Mouse (Mus musculus) embryo, embryonic 10.5 days (tissue): Measurements from ENCODE around the gene Spata31d1b.

Experiments
- DNase-seq: peaks from one replicate; pipeline ENCODE4 v3.0.0-alpha.2; 2015; ENCODE audit warnings: low spot score

The Spata31d1b gene

DNA sequence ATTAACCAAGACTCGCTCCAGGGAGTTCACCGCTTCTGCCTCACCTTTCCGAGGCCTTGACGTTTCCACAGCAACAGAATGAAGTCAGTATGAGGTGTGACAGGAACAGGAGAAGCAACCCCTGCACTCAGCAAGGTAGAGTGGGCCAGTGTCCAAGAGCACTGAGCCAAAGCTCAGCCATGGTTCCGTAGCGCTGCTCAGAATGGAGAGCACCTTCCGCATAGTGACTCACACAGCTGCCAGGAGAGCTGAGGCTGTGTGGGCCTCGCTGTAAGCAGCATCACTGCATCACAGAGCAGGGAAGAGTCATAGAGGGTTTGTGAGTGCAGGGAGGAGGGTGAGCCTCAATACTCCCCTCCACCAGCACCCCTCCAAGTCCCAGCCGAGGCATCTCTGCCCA, 34.6 kb downstream of the Spata31d1b start, which contains the start of gene 1700014D04Rik:
TSS of gene 1700014D04Rik (minus strand) at position 42 of the 400 bp plus-strand sequence.
- DNase-seq: no peak

DNA sequence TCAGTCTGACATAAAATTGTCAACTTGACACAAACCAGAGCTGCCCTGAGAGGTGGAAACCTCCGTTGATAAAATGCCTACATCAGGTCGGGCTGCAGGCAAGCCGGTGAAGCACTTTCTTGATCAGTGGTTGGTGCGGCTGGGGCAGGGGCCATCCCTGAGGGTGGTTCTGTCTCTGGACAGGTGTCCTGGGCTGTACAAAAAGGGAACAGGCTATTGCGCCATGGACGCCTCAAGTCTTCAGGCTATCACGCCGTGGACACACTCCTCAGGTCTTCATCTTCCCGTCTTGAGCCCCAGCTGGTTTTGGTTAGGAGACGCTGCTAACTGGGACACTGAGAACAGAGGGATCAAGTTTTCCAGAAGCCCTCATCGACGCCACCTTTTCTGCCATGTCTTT, 38.2 kb downstream of the Spata31d1b start:
- DNase-seq: no peak

DNA sequence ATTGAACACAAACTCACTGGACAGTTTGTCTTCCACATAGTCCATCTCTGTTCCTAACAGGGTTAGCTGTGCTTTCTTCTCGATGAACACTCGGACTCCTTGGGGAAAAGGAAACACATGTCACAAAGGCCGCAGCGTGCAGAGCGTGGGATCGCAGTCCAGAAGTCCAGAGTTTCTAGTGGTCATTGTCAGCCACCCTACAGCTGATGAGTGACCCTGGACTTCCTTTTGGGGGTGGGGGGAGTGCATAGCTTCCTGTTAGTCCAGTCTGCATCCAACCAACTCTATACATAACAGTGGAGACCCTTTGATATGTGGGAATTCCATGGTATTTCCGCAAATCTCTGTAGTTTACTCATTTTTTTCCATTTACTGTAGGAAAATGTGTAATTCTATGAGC, 44.8 kb downstream of the Spata31d1b start:
- DNase-seq: no peak

DNA sequence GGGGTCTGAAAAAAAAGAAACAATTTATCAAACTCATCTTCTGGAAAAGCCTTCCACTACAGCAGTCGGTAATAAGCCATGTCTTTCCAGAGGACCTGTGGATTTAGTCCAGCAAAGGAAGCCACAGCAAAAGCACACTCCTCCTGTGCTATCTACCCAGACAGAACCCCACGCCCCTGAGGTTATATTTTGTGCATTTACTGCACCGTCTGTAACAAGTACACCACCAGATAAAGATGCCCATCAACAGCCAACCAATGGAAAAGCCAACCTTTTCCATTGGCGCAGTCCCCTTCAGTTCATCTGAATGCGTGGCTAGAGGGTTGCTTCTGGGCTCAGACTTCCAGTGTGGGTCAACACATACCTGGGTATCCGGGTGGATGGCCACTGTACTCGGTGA, 50.7 kb downstream of the Spata31d1b start:
- no peak for DNase-seq

DNA sequence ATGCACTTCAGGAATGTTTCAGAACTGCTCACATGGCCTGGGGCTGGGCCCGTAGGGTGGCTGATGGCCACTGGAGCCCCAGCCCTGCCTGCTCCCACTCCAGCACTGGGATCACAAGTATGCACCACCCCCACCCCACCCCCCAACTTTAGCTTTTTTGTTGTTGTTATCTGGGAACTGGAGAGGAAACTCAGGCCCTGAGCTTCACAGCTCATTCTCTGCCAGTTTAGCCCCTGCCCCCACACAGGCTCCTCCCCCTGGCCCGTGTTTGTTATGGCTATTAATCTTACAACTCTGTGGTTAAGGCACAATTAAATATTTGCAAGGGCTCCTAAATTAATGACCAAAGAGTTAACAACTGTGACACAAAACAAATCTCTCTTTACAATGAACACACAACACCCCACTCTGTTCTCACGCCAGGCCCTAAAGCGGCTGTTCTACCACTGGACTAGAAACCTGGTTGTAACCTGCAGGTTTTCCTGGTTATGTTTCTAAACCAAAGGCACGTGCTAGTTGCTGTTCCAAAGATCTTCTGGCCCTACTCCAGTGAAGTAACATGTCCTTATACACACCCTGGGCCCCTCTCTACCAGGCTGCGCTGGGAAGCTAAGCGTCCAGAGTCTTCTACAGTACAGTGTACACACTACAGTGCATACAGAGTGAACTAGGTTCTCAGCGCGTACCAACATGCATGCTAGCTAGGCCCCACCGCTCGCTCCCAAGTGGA, 54.9 kb downstream of the Spata31d1b start:
- peak; percentile 4 for DNase-seq

DNA sequence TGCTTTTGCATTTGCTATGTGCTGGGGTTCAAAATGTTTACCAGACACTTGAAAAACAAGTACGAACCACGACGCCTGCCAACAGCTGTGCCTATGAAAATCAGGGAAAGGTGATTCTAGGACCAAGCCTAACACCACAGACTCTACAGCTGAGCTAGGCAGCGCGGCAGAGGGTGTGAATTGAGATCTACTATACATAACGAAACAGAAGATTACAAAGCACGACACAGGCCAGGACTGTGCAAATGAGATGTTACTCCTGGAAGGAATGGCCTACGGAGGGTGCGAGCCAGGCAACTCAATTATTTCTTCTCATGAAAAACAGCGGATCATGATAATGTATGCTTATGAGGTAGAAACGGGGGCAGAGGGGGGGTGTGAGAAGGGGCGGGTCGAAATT, 56.4 kb downstream of the Spata31d1b start:
- DNase-seq: peak; percentile 7
